Mouse (Mus musculus) gastrocnemius, adult 18-20 months (tissue): Measurements from ENCODE around the gene Bcl2l2. TPM values are rescaled to one million over a fixed set of nuclear protein-coding genes. Genes with fewer than 3 reads are reported as not detected.

Experiments used
- DNase-seq: peaks from one replicate; pipeline ENCODE4 v3.0.0; 2021; ENCODE audit warnings: low spot score
- total RNA-seq, 2 experiments: library from RNA; stranded (reverse); gene quantifications; 2 replicates each; pipeline ENCODE4 v1.2.3; 2021

Gene Bcl2l2
- total RNA-seq, 2 experiments from 2014 or later: 22.3 to 27.3 TPM

GRCm38 (mm10) chr14:54935904-54936830 is 53.0 kb downstream of the Bcl2l2 start, which contains the start of gene Cmtm5:
Cmtm5 (plus strand) TSS chr14:54936261.
- no peak for DNase-seq

- DNase-seq: no peak
Measured at GRCm38 (mm10) chr14:54936831-54937160, 53.6 kb downstream of the Bcl2l2 start.

GRCm38 (mm10) chr14:54937361-54938182 is 54.4 kb downstream of the Bcl2l2 start:
- no peak for DNase-seq

Other genes starting within 250 kb of the Bcl2l2 start
- gene Gm17606, start 242.4 kb upstream of the Bcl2l2 start, total RNA-seq: not detected
- under 1 TPM; 0.07 to 0.11 TPM for gene Cdh24, start 242.0 kb upstream of the Bcl2l2 start, total RNA-seq
- gene 1700123O20Rik, start 197.2 kb upstream of the Bcl2l2 start, total RNA-seq: 10 to 100 TPM in 1 of 2 experiments, 1 to 10 TPM in 1; 7.8 to 10.6 TPM
- gene Acin1, start 196.4 kb upstream of the Bcl2l2 start, total RNA-seq: 10 to 100 TPM; 62.6 to 72.6 TPM
- not detected for gene Gm29776, start 184.5 kb upstream of the Bcl2l2 start, total RNA-seq
- gene Cebpe, start 171.2 kb upstream of the Bcl2l2 start, total RNA-seq: not detected
- gene Slc7a8, start 101.4 kb upstream of the Bcl2l2 start, total RNA-seq: 10 to 100 TPM; 10.7 to 24.4 TPM
- 1 to 10 TPM; 3.0 to 4.1 TPM for gene Rnf212b, start 69.2 kb upstream of the Bcl2l2 start, total RNA-seq
- 1 to 10 TPM; 4.3 to 5.1 TPM for gene Homez, start 12.4 kb upstream of the Bcl2l2 start, total RNA-seq
- 1 to 10 TPM; 2.4 to 4.5 TPM for gene Ppp1r3e, start 5.8 kb upstream of the Bcl2l2 start, total RNA-seq
- 1 to 10 TPM; 2.9 to 3.0 TPM for gene Gm20521, start 64 bp downstream of the Bcl2l2 start, total RNA-seq
- gene Pabpn1, start 9.1 kb downstream of the Bcl2l2 start, total RNA-seq: 10 to 100 TPM; 46.1 to 51.0 TPM
- gene Slc22a17, start 29.8 kb downstream of the Bcl2l2 start, total RNA-seq: 1 to 10 TPM; 1.2 to 1.3 TPM
- 1 to 10 TPM in 1 of 2 experiments, under 1 TPM in 1; 0.78 to 1.5 TPM for gene Efs, start 42.7 kb downstream of the Bcl2l2 start, total RNA-seq
- not detected for gene Il25, start 49.3 kb downstream of the Bcl2l2 start, total RNA-seq
- under 1 TPM in 1 of 2 experiments, not detected in 1; 0.50 TPM for gene Cmtm5, start 52.9 kb downstream of the Bcl2l2 start, total RNA-seq
- 100 to 1,000 TPM; 174 to 189 TPM for gene Myh6, start 83.5 kb downstream of the Bcl2l2 start, total RNA-seq
- gene Gm17428, start 93.6 kb downstream of the Bcl2l2 start, total RNA-seq: not detected
- 100 to 1,000 TPM; 739 to 933 TPM for gene Myh7, start 111.2 kb downstream of the Bcl2l2 start, total RNA-seq
- 10 to 100 TPM; 18.4 to 19.0 TPM for gene Ngdn, start 132.1 kb downstream of the Bcl2l2 start, total RNA-seq
- gene Zfhx2, start 208.9 kb downstream of the Bcl2l2 start, total RNA-seq: 1 to 10 TPM; 4.9 to 5.6 TPM
- gene Thtpa, start 211.4 kb downstream of the Bcl2l2 start, total RNA-seq: 10 to 100 TPM; 12.1 to 14.8 TPM
- gene Ap1g2, start 223.2 kb downstream of the Bcl2l2 start, total RNA-seq: 1 to 10 TPM; 4.2 to 4.9 TPM
- gene Jph4, start 233.6 kb downstream of the Bcl2l2 start, total RNA-seq: under 1 TPM; 0.07 to 0.11 TPM